Comparison of ENCODE assay signal across 14 mouse cellular contexts in genomic region chr16:93552686-93553513, GRCm38 (mm10). TPM values are rescaled to one million over a fixed set of nuclear protein-coding genes. Genes with fewer than 3 reads are reported as not detected.
A peak's percentile ranks its signal among the peaks of the same experiment; 100 is the strongest.
DNase-seq lines count a peak whose midpoint lies in the region; ATAC-seq and TF ChIP-seq lines count a peak whose summit lies in the region.
"Had no signal": no experiment of that assay in that cellular context is flagged by ENCODE, and none has a peak within 500 bp of the region (broad histone marks: within the 10 kb centered on the region; RNA-seq: fewer than 3 reads in every experiment).

No protein-coding gene starts in this region.

- no peak for TF ChIP-seq EP300 in stomach, postnatal 0 days (optimal IDR thresholded peaks at IDR 0.05)

- H3K27ac ChIP-seq in limb, embryonic 10.5 days = 0 out of 2 replicates have a peak overlapping the region, but pooled peaks have one; percentile 44
- H3K27ac ChIP-seq in spleen, adult 2 months (ENCODE audit: insufficient read depth, low read length) = peak overlapping the region; percentile 48
- no peak overlapping the region for H3K27ac ChIP-seq in stomach, postnatal 0 days (replicated peaks)
- H3K27ac ChIP-seq: limb, embryonic 12.5 days had no signal

- WGBS in limb, embryonic 10.5 days = 86% methylated on average over 12 of the region's 12 CpGs
- WGBS in spleen, adult 2 months = 28% methylated on average over 12 of the region's 12 CpGs
- 85% methylated on average over 12 of the region's 12 CpGs for WGBS in stomach, postnatal 0 days
- 77% methylated on average over 12 of the region's 12 CpGs for WGBS in lung, adult 2 months

- ATAC-seq in common myeloid progenitor, adult 5-6 weeks (replicated peaks; ENCODE audit: low read depth, poor library complexity, severe bottlenecking) = peak; percentile 94
- no peak for ATAC-seq in stomach, postnatal 0 days (ENCODE audit: low FRiP score, low TSS enrichment)
- ATAC-seq: lung, postnatal 0 days had no signal

- H3K27me3 ChIP-seq in limb, embryonic 10.5 days (ENCODE audit: low read depth, poor library complexity, severe bottlenecking) = peaks cover 10% of the 10 kb centered on the region
- no peaks in the 10 kb centered on the region for H3K27me3 ChIP-seq in spleen, adult 2 months (ENCODE audit: control insufficient read depth, insufficient read depth, low read length)
- H3K27me3 ChIP-seq in stomach, postnatal 0 days (ENCODE audit: control insufficient read depth, insufficient read depth, low read length) = no peaks in the 10 kb centered on the region

- no peak for TF ChIP-seq POLR2A in spleen, adult 2 months (IDR thresholded peaks at IDR 0.05; ENCODE audit: low read depth, low read length)
- no peak for TF ChIP-seq POLR2A in lung, adult 2 months (IDR thresholded peaks at IDR 0.05; ENCODE audit: borderline replicate concordance, extremely low read depth, low read depth, low read length)

- H3K9me3 ChIP-seq in limb, embryonic 10.5 days (replicated peaks) = no peaks in the 10 kb centered on the region
- H3K9me3 ChIP-seq in stomach, postnatal 0 days (ENCODE audit: control insufficient read depth, low read length) = no peaks in the 10 kb centered on the region
- H3K9me3 ChIP-seq: limb, embryonic 12.5 days had no signal

- TF ChIP-seq CTCF in spleen, adult 2 months (IDR thresholded peaks at IDR 0.05; ENCODE audit: extremely low read depth, insufficient read depth, insufficient read length, insufficient replicate concordance) = no peak
- no peak for TF ChIP-seq CTCF in stomach, postnatal 0 days (IDR thresholded peaks at IDR 0.05; ENCODE audit: low read depth)
- no peak for TF ChIP-seq CTCF in lung, adult 2 months (IDR thresholded peaks at IDR 0.05; ENCODE audit: insufficient read depth, low read length)

- no peaks in the 10 kb centered on the region for H3K36me3 ChIP-seq in limb, embryonic 10.5 days
- H3K36me3 ChIP-seq in spleen, adult 2 months (ENCODE audit: control insufficient read depth, insufficient read depth, low read length) = no peaks in the 10 kb centered on the region
- no peaks in the 10 kb centered on the region for H3K36me3 ChIP-seq in stomach, postnatal 0 days (ENCODE audit: control insufficient read depth, insufficient read depth, low read length)
- H3K36me3 ChIP-seq: limb, embryonic 12.5 days had no signal

- no peak overlapping the region for H3K4me2 ChIP-seq in stomach, postnatal 0 days (replicated peaks; ENCODE audit: low read depth)
- H3K4me2 ChIP-seq: limb, embryonic 12.5 days had no signal

- H3K9ac ChIP-seq in stomach, postnatal 0 days (ENCODE audit: low read length) = no peak overlapping the region
- H3K9ac ChIP-seq: limb, embryonic 12.5 days had no signal

- H3K4me3 ChIP-seq in limb, embryonic 10.5 days = no peak overlapping the region
- no peak overlapping the region for H3K4me3 ChIP-seq in spleen, adult 2 months (ENCODE audit: extremely low read depth, insufficient read depth, insufficient read length)
- H3K4me3 ChIP-seq in stomach, postnatal 0 days (ENCODE audit: low read depth, low read length) = no peak overlapping the region
- no peak overlapping the region for H3K4me3 ChIP-seq in lung, adult 2 months (replicated peaks; ENCODE audit: extremely low read depth, low read depth, low read length)
- H3K4me3 ChIP-seq: limb, embryonic 12.5 days had no signal

- peak; percentile 85 for DNase-seq in CD4-positive helper T cell, adult 2 months (ENCODE audit: low read depth, low spot score)
- no peak for DNase-seq in limb, embryonic 10.5 days (ENCODE audit: low spot score)
- DNase-seq in spleen, adult 2 months (ENCODE audit: low read depth in 1 of 2, low spot score in 2 of 2) = peak; percentile 41 to 43
- DNase-seq in MN1 (ENCODE audit: low spot score) = no peak
- DNase-seq in B cell, adult 2 months = no peak
- no peak for DNase-seq in stomach, postnatal 0 days (ENCODE audit: low spot score)
- no peak for DNase-seq in lung, adult 2 months
- DNase-seq: cerebellum, adult 18-20 months; kidney, postnatal 25 days; layer of hippocampus, postnatal 36 days; midbrain, embryonic 14.5 days had no signal

- peaks cover 22% of the 10 kb centered on the region for H3K4me1 ChIP-seq in limb, embryonic 10.5 days
- peaks cover 3% of the 10 kb centered on the region; the same call in 1 of the 2 replicates for H3K4me1 ChIP-seq in spleen, adult 2 months (ENCODE audit: control insufficient read depth, insufficient read depth, insufficient read length)
- no peaks in the 10 kb centered on the region for H3K4me1 ChIP-seq in stomach, postnatal 0 days (replicated peaks; ENCODE audit: control insufficient read depth, insufficient read depth)
- H3K4me1 ChIP-seq in lung, adult 2 months (ENCODE audit: control insufficient read depth, insufficient read depth, low read length) = no peaks in the 10 kb centered on the region

RNA-seq across cellular contexts. Expression of gene Setd4, which starts 51.0 kb away (rescaled TPM):
- total RNA-seq in common myeloid progenitor, adult 5-6 weeks (2017) = 8.0 and 19.1 TPM in 2 replicates
- polyA plus RNA-seq in limb, embryonic 10.5 days (2016; fragmentation: Nextera tagmentation; extraction: Ambion mirVana) = 11.8 and 17.0 TPM in 2 replicates
- polyA plus RNA-seq in spleen, adult 2 months (2012; rRNA removed) = 10.2 and 10.6 TPM in 2 replicates
- 20.9 and 24.7 TPM in 2 replicates for polyA plus RNA-seq in stomach, postnatal 0 days (2015; fragmentation: Nextera tagmentation; extraction: Ambion mirVana)
- polyA plus RNA-seq in lung, adult 2 months (2012; rRNA removed) = 6.2 and 6.7 TPM in 2 replicates

RNA-seq across cellular contexts. Expression of gene Cbr1, which starts 52.8 kb away (rescaled TPM):
- total RNA-seq in common myeloid progenitor, adult 5-6 weeks (2017) = 26.9 and 36.0 TPM in 2 replicates
- polyA plus RNA-seq in limb, embryonic 10.5 days (2016; fragmentation: Nextera tagmentation; extraction: Ambion mirVana) = 94.3 and 102 TPM in 2 replicates
- 30.3 and 36.2 TPM in 2 replicates for polyA plus RNA-seq in spleen, adult 2 months (2012; rRNA removed)
- polyA plus RNA-seq in stomach, postnatal 0 days (2015; fragmentation: Nextera tagmentation; extraction: Ambion mirVana) = 411 and 426 TPM in 2 replicates
- polyA plus RNA-seq in lung, adult 2 months (2012; rRNA removed) = 90.6 and 96.5 TPM in 2 replicates

Comparison
In these comparisons a context has a peak if more than half of its experiments do, and no peak if none do; other contexts are left out.
1. DNase-seq: peak in CD4-positive helper T cell, adult 2 months (single experiment) and spleen, adult 2 months (2 of 2); none in limb, embryonic 10.5 days (single experiment), MN1 (single experiment), B cell, adult 2 months (0 of 2), stomach, postnatal 0 days (single experiment) and lung, adult 2 months (single experiment).